Mouse (Mus musculus): Measurements from ENCODE around the gene N4bp2l1. TPM values are rescaled to one million over a fixed set of nuclear protein-coding genes. Genes with fewer than 3 reads are reported as not detected.

Gene N4bp2l1
- polyA plus RNA-seq, 1 experiment from 2014 or later, result 9.6 TPM

DNA sequence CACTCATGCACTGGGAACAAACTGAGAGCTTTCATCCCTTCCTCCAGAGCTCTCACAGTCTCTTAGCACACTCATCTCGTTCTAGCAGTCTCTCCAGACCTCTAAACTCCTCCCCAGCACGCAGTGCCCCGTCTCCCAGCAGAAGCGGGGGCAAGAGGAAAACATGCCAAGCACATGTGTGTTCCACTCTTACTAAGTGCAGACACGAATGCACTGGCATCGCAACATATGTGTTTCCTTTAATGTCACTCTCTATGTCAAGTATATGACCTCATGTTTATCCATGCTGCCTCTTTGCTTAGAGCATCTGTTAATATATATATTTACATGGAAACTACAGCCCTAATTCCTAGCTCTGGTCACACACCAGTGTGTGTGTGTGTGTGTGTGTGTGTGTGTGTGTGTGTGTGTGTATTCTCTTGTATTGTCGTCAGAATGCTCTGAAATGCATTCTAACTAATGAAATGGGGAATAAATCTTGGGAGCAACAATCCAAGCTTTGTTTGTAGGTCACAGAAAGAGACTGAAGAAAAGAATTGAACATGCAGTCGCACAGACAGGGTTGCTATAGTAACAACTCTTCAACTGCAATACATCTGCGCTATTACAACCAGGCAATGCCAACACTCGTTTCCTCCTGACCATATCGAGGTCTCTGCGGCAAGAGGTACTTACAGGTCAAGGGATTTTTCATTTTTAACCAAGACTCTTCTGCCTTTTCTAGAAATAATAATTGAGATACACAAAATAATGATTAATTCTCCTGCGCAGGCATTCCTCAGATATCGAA, 4.6 kb upstream of the N4bp2l1 start:
- no peak for ATAC-seq (replicated peaks; ENCODE audit: extremely low read depth, insufficient read depth, low FRiP score)
- Histone ChIP-seq H3K9me3 (replicated peaks; ENCODE audit: control insufficient read depth, low read length) (no peaks in the 10 kb centered on the region), H3K27ac (ENCODE audit: low read length) (no peak overlapping the region), H3K4me1 (ENCODE audit: control insufficient read depth, insufficient read depth, low read length) (no peaks in the 10 kb centered on the region; the same call in 1 of the 2 replicates), H3K4me3 (ENCODE audit: low read length) (no peak overlapping the region), H3K4me2 (ENCODE audit: low read depth, low read length) (no peak overlapping the region), H3K27me3 (ENCODE audit: control insufficient read depth, insufficient read depth, low read length) (no peaks in the 10 kb centered on the region), H3K9ac (ENCODE audit: low read length) (no peak overlapping the region), H3K36me3 (ENCODE audit: control insufficient read depth, insufficient read depth) (peaks cover 4% of the 10 kb centered on the region)
- 83% methylated on average over 14 of the region's 14 CpGs for WGBS

DNA sequence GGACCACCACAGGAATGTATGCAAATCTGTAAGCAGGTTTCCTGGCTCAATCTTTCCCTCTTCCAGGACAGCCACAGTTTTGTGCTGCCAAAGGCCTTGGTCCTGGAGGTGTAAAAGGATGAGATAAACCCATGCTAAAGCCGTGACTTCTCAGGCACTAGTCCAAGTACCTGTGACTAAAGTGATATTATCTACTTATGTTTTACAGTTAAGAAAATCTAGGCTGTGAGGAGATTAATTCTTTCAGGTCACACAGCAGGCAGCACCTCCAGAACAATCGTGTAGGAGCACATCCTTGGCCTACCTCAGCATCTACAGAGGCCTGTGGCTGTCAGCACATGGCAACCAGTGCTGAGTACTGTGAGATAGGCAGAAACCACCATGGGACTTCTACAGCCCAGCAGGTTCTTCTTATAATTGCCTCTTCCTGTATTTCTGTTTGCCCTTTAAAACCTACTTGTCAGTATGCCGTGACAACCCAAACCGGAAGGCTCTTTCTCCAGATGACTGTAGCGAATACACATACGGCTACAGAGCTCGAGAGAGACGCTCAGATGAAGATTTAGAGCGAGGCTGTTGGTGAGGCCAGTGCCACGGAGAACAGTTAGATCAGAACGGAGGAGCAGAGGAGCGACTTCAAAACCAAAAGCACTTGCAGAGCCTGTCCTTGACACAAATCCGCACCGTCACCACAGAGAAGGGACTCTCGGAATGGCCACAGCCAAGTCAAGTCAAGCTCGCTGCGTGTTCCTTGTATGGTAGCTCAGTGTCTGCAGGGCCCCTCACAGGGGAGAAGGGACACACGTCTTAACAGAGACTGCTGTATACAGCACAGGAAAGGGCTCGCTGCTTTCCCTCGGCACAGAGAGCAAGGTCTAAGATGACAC, 3.8 kb upstream of the N4bp2l1 start:
- Histone ChIP-seq H3K27me3 (ENCODE audit: control insufficient read depth, insufficient read depth, low read length) (no peaks in the 10 kb centered on the region), H3K36me3 (ENCODE audit: control insufficient read depth, insufficient read depth) (no peaks in the 10 kb centered on the region), H3K27ac (ENCODE audit: low read length) (no peak overlapping the region), H3K9ac (ENCODE audit: low read length) (no peak overlapping the region), H3K4me2 (ENCODE audit: low read depth, low read length) (no peak overlapping the region), H3K4me3 (ENCODE audit: low read length) (no peak overlapping the region), H3K9me3 (replicated peaks; ENCODE audit: control insufficient read depth, low read length) (no peaks in the 10 kb centered on the region), H3K4me1 (ENCODE audit: control insufficient read depth, insufficient read depth, low read length) (no peaks in the 10 kb centered on the region; the same call in 1 of the 2 replicates)
- 63% methylated on average over 20 of the region's 20 CpGs for WGBS
- 0 out of 2 replicates have a peak, but pooled peaks have one; percentile 30 for ATAC-seq (replicated peaks; ENCODE audit: extremely low read depth, insufficient read depth, low FRiP score)

DNA sequence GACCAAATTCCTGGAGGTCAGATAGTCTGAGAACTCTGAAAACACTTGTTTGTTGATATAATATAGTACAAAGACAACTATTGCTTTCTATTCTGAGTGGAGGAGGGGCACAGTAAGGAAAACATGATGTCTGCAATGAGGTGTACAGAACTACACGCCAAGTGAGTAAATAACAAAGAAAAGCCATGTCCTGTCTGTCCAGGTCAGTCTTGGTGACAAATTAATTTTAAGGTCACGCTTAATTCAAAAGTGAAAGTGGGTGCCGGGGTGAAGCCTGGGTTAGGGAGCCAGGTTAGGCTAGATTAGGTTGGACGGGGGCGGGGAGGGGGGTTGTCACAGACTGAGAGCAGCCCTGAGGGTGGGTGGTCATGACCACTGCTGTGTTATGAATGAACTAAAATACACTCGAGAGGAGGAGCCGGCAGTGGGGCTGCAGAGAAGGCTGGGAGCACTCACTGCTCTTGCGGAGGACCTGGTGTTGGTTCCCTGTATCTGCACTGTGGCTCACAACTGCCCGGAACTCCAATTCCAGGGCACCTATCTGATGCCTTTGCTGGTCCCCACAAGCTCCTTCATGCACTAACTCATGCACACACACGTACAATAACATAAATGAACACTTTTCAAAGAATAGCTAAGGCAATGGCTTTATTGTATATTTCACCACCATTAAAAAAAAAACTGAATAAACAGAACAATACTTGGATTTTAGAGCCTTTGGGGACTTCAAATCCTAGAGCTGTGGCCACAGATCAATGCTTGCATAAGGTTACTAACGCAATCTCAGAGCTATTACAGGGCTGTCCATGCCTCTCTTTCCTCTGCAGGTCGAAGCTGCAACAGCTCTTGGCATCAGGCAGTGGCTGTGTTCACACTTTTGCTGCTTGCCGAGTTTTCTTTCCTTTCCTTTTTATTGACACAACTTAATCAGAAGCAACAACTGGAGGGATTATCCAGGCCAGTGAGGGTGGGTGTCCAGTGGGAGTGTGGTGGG, 2.6 kb upstream of the N4bp2l1 start:
- ATAC-seq (replicated peaks; ENCODE audit: extremely low read depth, insufficient read depth, low FRiP score), result no peak
- Histone ChIP-seq H3K27ac (ENCODE audit: low read length) (no peak overlapping the region), H3K4me2 (ENCODE audit: low read depth, low read length) (peak overlapping the region; percentile 25; the same call in 1 of the 2 replicates), H3K9me3 (replicated peaks; ENCODE audit: control insufficient read depth, low read length) (no peaks in the 10 kb centered on the region), H3K36me3 (ENCODE audit: control insufficient read depth, insufficient read depth) (no peaks in the 10 kb centered on the region), H3K4me1 (ENCODE audit: control insufficient read depth, insufficient read depth, low read length) (no peaks in the 10 kb centered on the region; the same call in 1 of the 2 replicates), H3K4me3 (ENCODE audit: low read length) (no peak overlapping the region), H3K27me3 (ENCODE audit: control insufficient read depth, insufficient read depth, low read length) (no peaks in the 10 kb centered on the region), H3K9ac (ENCODE audit: low read length) (no peak overlapping the region)
- WGBS, result 68% methylated on average over 13 of the region's 13 CpGs

DNA sequence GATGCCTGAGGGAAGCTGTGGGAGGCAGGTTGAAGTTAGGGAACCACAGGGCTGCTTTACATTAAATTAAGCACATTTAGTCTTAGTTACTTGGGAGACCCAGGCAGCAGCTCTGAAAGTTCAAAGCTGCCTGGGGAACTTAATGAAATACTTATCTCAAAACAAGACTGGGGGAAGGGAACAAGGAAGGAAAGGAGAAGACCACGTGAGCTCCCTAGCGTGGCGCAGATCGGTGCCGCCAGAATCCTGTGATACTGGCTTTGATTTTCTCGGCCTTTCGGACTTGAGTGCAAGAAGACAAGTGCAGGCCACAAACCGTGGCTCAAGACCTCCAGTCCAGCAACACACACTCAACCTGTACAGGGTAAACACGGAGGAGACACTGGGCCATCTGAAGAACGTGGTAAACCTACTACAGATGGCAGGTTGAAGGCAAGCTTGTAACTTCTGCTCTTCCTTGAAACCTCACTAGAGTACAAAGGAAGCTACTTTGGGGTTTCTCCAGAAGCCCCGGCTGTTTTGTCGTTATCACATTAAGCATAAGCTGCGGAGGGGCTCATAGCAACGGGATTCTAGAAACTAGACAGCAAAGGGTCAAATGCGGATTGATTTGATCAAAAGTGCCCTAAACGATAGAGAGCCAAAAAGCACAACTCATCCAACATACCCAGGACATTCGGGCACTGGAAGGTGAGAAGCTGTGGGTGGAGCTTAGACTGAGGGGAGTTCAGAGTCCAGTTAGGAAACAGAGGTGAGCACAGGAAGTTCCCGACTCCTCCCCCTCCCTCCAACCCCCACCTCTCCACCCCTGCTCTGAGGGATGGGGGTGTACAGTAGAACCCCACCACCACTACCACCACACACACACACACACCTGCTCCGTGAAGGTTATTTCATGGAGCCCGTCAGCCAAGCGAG, 1.5 kb upstream of the N4bp2l1 start:
- no peaks in the 10 kb centered on the region for H3K9me3 ChIP-seq (replicated peaks; ENCODE audit: control insufficient read depth, low read length)
- no peak overlapping the region for H3K9ac ChIP-seq (ENCODE audit: low read length)
- no peak overlapping the region for H3K4me3 ChIP-seq (ENCODE audit: low read length)
- 0 out of 2 replicates have a peak overlapping the region, but pooled peaks have one; percentile 5 for H3K4me2 ChIP-seq (ENCODE audit: low read depth, low read length)
- WGBS, result 58% methylated on average over 21 of the region's 21 CpGs
- H3K27me3 ChIP-seq (ENCODE audit: control insufficient read depth, insufficient read depth, low read length), result no peaks in the 10 kb centered on the region
- no peak for ATAC-seq (replicated peaks; ENCODE audit: extremely low read depth, insufficient read depth, low FRiP score)
- H3K4me1 ChIP-seq (ENCODE audit: control insufficient read depth, insufficient read depth, low read length), result no peaks in the 10 kb centered on the region; the same call in 1 of the 2 replicates
- no peaks in the 10 kb centered on the region for H3K36me3 ChIP-seq (ENCODE audit: control insufficient read depth, insufficient read depth)
- H3K27ac ChIP-seq (ENCODE audit: low read length), result no peak overlapping the region

DNA sequence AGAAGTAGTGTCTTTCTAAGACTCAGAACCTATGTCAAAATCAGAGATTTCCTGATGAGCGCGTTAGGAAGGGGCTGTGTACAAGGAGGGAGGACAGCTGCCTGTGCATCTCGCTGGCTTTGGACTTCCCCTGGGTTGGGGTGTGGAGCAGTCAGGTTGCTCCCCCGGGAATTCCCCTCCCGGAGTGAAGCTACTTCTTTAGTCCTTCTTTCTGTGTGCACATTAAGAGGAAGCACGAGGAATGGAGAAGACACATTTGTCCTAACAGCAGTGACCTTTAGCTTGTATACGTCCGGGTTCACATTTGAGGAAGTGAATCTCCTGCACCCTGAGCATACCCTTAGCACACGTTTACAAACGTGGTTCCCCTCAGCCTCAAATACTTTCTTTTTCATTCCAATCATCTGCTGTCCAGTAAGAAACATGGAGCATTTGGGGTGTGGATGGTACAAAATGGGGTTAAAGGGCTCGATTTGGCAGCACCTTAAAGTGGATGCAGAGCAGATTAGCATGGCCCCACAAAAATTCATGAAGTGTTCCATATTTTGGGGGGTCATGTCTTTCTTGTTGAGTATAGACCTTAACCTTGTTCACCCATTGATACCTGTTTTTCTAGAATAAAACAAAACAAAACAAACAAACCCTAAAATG, 1.5 kb downstream of the N4bp2l1 start:
- Histone ChIP-seq H3K27ac (ENCODE audit: low read length) (no peak overlapping the region), H3K4me3 (ENCODE audit: low read length) (no peak overlapping the region), H3K4me2 (ENCODE audit: low read depth, low read length) (no peak overlapping the region), H3K9ac (ENCODE audit: low read length) (no peak overlapping the region), H3K4me1 (ENCODE audit: control insufficient read depth, insufficient read depth, low read length) (peaks cover 4% of the 10 kb centered on the region), H3K36me3 (ENCODE audit: control insufficient read depth, insufficient read depth) (no peaks in the 10 kb centered on the region), H3K27me3 (ENCODE audit: control insufficient read depth, insufficient read depth, low read length) (peaks cover 3% of the 10 kb centered on the region; the same call in 1 of the 2 replicates), H3K9me3 (replicated peaks; ENCODE audit: control insufficient read depth, low read length) (no peaks in the 10 kb centered on the region)
- no peak for ATAC-seq (replicated peaks; ENCODE audit: extremely low read depth, insufficient read depth, low FRiP score)
- WGBS, result 61% methylated on average over 11 of the region's 11 CpGs

DNA sequence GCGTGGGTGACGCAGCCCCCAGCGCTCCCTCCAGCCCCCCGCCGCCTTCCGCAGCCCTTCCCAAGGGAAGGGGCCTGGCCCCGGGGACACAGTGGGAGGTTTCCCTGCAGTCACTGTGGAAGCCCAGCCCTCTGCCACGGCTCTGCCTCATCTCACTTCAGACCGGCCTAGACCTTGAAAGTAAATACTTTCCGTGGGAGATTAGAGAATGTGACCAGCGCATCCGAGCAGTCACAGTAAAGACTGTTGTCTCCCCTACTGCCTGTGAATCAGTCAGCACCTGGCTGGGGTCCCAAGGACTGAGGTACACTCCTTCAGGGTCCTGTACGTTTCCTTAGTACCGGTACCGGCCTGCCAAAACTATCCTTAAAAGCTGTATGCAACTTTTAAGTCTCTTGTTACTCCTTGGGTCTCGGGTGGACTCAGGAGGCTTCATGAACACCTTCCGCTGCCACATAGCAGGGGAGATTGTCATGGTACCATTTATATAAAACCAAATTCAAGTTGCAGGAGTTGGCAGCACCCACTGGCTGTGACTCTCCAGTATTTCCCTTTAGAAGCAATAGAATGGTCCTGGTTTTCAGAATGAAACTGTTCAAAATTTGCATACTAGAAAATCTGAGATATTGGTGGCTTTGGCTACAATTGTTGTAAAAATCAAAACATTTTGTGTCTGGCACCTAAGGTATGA, 2.2 kb downstream of the N4bp2l1 start:
- H3K9ac ChIP-seq (ENCODE audit: low read length), result peak overlapping the region; percentile 80
- no peaks in the 10 kb centered on the region for H3K36me3 ChIP-seq (ENCODE audit: control insufficient read depth, insufficient read depth)
- no peak for ATAC-seq (replicated peaks; ENCODE audit: extremely low read depth, insufficient read depth, low FRiP score)
- H3K4me2 ChIP-seq (ENCODE audit: low read depth, low read length), result peak overlapping the region; percentile 99
- H3K4me1 ChIP-seq (ENCODE audit: control insufficient read depth, insufficient read depth, low read length), result peaks cover 4% of the 10 kb centered on the region; the same call in 1 of the 2 replicates
- no peak overlapping the region for H3K27ac ChIP-seq (ENCODE audit: low read length)
- H3K4me3 ChIP-seq (ENCODE audit: low read length), result peak overlapping the region; percentile 87
- H3K9me3 ChIP-seq (replicated peaks; ENCODE audit: control insufficient read depth, low read length), result no peaks in the 10 kb centered on the region
- peaks cover 3% of the 10 kb centered on the region; the same call in 1 of the 2 replicates for H3K27me3 ChIP-seq (ENCODE audit: control insufficient read depth, insufficient read depth, low read length)
- 7% methylated on average over 16 of the region's 17 CpGs for WGBS

Data from heart, embryonic 16.5 days (tissue).